Mouse (Mus musculus): ENCODE data around the gene Pbld1.

Pbld1 gene

DNA sequence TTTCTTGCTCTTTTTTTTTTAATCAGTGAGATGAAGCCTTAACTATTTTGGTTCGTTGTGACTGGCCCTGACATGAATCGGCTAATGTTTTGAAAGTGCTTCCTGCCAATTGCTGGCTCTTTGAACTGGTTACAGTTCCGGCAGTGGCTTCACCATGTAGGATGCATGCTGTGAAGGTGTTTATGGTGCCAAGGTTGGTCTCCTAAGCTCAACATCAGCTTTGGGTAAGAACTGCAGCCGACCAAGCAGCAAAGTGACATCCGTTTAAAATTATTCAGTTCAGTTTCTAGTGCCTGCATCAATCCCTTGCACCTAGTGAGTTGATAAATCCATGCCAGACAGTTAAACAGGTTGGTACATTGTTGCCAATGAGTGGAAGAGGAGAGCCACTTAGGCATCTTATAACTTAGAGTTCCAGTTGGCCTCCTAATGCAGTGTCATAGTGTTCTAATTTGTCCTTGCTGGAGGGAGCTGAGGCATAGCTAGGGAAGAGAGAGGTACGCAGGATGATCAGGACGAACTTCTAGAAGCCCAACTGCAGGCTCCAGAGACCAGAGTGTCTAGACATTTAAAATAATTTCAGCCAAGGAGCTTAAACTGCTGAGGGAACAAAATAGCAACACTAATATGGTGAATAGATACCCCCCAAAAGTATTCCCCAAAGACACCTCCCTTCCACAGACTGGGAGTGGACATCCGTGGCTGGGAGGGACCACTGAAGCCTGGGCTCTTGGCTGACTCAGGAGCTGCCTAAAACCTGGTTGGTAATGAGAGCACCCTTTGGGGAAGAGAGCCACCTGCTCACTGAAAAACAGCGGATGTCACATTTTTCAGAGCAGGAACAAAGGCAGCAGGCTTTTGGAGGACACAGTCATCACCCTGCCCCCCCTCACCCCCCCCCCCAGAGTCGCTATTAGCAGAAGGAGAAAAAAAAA lies 32.9 kb downstream of the Pbld1 start:
- DNase-seq (ENCODE audit: low spot score in 2 of 2) = no peak

DNA sequence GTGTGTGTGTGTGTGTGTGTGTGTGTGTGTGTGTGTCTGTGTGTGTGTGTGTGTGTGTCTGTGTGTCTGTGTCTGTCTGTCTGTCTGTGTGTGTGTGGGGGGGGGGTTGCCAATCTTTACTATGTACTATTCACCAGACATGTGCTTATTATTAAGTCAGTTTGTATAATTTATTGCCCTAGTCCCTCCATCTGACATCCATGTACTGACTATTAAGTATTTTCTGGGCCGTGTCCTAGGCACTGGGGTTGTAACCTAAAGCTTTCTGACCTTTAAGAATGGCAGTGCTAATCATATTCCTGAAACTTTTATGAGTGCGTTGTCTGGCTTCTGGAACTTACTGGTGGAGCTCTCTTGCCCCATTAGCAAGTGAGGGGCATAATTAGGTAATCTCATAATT lies 36.8 kb downstream of the Pbld1 start:
- DNase-seq (ENCODE audit: low spot score in 2 of 2) = no peak

DNA sequence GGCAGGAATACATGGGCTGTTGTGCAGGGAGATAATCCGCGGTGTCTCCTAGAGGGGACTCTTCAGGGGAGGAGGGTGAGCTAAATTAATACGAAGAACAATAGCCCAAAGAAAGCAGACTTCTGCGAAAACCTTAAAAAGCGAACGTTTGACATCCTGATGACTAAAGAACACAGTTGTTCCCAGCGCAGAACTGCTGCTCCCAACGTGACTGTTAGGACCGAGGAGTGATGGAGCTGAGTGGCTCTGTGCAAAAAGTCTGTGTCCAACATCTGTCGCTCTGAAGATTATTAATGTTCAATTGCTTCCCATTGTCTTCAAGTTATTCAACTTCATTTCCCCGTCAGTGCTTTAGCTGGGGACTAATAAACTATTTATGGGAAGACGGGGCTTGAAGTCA lies 38.2 kb downstream of the Pbld1 start:
- no peak for DNase-seq (ENCODE audit: low spot score in 2 of 2)

DNA sequence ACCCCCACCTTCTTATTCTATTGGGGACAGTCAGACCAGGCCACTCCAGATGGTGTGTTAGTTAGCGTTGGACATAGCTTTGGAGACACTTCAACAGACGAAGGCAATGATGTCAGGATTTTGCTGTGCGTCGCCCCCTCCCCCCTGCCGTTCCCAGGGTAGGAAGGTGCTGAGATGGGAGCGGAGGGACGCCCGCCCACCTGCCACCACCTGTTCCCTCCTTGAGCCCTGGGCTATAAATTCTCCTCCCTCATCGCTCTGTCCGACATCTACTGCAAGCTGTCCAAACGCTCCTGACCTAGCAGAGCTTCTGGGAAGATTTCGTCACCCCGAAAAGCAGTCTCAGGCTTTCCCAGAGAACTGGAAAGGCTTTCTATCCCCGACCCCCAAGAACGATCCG lies 39.6 kb downstream of the Pbld1 start, which contains the start of gene Atoh7:
TSS of gene Atoh7 (plus strand) at position 131 of the 400 bp plus-strand sequence.
- peak in 1 of 2 experiments; percentile 57 for DNase-seq (ENCODE audit: low spot score in 2 of 2)

DNA sequence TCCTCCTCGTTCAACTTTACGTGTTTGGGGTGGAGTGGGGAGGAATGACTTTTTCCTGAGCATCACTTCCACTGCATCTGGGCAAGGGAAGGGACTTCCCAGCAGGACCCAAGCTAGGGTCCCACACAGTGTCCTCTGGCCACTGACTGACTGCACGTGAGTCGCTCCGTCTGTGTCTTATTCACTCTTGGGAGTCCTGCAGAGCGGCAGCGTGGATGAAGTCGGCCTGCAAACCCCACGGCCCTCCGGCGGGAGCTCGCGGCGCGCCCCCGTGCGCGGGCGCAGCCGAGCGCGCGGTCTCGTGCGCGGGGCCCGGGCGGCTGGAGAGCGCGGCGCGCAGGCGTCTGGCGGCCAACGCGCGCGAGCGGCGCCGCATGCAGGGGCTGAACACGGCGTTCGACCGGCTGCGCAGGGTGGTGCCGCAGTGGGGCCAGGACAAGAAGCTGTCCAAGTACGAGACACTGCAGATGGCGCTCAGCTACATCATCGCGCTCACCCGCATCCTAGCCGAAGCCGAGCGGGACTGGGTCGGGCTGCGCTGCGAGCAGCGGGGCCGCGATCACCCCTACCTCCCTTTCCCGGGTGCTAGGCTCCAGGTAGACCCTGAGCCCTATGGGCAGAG lies 40.1 kb downstream of the Pbld1 start:
- DNase-seq (ENCODE audit: low spot score in 2 of 2) = peak in 1 of 2 experiments; percentile 55

DNA sequence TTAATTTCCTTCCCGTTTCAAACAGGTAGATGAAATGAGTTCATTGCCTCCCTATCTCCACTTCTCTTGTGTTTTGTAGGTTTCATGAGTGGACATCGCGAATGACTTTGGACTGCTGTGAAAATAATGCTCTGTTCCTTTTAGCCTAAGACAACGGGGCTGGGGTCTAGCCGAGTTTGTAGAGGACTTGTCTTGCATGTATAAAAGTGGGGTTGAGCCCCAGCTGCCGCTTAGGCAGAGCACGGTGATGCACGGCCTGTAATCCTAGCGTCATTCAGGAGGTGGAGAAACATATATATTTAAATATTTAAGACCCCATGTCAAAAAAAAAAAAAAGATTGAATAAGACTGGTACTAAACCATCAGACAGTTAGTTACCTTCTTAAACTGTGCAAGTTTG lies 40.7 kb downstream of the Pbld1 start:
- DNase-seq (ENCODE audit: low spot score in 2 of 2) = no peak

DNA sequence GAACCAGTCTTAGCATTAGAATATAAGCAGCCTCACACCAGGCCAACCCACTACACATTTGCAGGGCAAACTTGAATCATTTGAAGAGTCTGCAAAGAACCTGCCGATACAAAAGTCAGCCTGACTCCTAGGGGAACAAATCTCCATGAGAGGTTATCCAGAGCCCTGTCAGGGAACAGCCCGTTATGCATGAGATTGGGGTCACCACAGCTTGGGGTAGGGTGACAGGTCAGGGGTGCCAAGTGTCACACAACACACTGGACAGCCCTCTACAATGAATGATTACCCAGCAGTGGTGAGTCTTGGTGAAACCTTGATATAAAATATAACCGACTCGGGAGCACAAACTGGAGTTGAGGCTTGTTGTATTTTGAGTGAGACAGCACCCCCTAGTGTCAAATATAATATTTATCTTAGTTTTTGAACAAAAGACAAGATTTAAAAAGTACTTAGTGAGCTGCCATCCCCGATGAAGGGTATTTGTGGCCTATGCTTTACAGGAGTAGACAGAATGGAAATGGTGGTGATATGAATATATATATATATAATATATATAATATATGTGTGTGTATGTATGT lies 53.2 kb downstream of the Pbld1 start:
- no peak for DNase-seq (ENCODE audit: low spot score in 2 of 2)

DNA sequence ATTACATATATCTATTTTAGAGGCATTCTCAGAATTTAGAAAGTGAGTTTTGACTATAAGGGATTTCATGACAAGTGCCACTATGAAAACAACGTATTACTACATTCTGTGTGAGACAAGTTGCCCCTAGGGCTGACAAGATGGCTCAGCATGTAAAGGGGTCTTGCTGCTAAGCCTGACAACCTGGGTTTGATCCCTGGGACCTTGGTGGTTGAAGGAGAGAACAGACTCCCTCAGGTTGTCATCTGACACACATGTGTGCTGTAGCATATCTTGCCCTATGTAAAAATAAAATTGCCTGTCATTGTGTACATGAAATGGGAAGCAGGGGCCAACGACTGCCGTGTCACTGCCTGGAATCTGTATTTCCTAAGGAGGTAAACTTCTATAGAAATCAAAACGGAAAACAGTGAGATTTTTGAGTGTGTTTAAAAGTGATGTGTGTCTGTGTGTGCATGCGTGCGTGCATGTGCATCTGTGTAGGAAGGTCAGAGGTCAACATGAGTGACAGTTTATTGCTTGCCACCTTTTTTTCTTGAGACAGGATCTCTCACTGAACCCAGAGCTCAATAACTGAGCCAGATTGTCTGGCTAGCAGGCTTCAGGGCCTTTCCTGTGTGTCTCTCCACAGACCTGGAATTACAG lies 53.9 kb downstream of the Pbld1 start:
- DNase-seq (ENCODE audit: low spot score in 2 of 2) = no peak

DNA sequence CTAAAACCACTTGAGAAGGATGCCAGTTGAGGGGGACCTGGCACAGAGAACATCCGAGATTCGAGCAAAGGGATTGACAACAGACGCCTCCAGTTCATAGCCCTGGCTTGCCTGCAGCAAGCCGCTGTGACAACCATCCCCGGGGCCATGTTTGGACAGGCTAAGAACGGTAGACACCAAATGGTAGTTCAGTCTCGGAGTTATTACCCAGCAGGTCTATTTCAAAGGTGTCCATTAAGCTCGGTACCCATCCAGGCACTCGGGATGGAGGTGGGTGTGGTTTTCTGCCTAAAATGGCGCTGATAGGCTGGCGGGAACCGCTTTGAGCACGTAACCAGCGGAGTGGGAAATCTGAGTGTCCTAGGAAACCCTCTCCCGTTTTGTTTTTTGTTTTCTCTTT lies 55.9 kb downstream of the Pbld1 start:
- DNase-seq (ENCODE audit: low spot score in 2 of 2) = no peak

DNA sequence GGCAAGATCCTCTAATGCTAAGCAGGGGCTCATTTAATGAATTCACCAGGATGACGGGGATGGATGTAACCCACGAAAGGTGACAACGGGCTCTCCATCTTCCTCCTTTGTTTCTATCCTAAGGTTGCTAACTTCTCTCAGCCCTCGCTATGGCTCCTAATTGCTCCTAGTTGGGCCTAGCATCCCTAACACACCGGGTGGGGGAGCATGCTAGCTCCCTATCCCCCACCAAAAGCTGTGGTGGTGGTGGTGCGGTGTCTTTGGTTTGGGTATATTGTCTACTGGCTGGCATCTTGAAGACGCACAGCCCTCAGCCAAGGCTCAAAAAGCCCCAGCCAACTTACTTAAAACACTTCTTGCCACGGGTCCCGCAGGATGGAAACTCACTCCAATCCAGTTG lies 56.4 kb downstream of the Pbld1 start:
- DNase-seq (ENCODE audit: low spot score in 2 of 2) = no peak

DNA sequence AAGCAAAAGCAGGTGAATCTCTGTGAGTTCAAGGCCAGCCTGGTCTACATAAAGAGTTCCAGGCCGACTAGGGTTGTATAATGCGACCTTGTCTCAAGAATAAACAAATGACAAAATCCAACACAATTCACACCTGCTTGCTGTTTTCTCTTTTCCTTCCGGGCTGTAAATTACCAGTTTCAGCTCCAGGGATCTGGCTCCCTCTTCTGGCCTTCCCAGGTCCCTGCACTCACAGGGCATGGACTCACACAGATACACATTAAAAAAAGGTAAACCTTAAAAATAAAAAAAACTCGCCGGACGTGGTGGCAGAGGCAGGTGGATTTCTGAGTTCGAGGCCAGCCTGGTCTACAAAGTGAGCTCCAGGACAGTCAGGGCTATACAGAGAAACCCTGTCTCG lies 57.6 kb downstream of the Pbld1 start:
- no peak for DNase-seq (ENCODE audit: low spot score in 2 of 2)

DNA sequence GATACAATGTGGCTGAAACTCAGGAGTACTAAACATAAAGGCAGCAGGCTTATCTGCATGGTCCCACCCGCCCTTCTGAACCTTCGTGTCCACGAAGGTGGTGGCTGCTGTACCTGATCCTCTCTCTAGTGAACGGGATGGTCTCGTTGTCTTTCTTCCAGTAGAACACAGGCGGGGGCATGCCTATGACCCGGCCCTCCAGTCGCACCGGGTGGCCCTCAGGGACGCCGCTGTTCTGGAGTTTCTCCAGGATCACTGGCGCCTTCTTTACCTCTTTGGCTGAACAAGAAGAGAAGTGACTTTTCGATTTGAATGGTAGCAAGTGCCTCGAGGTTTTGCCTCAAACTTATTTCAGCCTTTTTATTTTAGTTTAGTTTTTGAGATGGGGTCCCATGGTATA lies 60.0 kb downstream of the Pbld1 start:
- DNase-seq (ENCODE audit: low spot score in 2 of 2) = no peak

DNA sequence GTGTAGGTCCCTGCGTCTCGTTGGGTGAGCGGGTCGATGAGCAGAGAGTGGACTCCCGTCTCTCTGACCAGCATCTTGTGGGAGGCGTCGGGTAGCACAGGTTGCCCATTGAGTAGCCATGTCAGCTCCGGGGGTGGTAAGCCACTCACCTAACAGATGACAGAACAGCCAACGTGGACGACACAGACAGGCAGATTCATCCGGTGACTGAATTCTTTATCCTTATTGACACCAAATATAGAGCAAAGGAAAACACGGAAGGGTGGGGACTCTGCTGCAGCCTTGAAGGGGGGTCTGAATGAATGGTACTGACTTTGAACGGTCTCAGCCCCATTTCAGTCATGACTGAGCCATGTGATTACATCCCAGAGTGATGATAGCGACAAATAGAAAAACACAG lies 62.0 kb downstream of the Pbld1 start:
- no peak for DNase-seq (ENCODE audit: low spot score in 2 of 2)

DNA sequence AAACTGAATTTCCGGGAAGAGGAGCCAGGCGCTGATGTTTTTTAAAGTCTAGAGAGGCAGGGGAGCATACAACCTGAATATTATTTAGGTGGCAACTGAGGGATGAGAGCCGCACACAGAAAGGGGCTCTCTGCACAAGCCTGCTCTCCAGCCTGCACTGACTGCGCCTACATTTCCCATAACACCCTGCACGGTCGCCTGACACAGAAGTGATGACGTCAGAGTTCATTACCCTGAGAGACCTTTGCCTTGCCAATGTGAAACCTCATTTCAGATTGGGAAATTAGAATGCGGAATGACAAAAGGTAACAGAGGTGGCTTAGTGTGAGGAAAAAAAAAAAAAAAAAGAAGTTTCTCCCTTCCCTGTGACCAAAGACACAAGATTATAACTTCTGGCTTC lies 62.6 kb downstream of the Pbld1 start:
- peak in 1 of 2 experiments; percentile 34 for DNase-seq (ENCODE audit: low spot score in 2 of 2)

DNA sequence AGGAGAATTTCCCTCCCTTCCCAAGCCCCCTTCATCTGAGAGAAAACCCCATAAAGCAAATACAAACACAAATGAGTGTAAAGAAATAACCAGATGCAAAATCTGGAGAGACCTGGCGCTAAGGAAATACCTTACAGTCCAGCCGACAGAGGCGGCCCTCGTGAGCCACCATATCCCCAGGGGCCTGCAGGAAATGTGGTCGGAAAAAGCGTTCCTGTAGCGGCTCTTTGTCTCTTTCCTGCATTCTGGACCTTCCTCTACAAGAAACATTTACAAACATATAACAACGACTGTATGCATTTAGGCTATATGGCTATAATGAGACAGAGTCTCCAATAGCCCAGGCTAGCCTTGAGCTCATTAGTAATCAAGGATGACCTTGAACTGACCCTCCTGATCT lies 63.2 kb downstream of the Pbld1 start:
- DNase-seq (ENCODE audit: low spot score in 2 of 2) = no peak

DNA sequence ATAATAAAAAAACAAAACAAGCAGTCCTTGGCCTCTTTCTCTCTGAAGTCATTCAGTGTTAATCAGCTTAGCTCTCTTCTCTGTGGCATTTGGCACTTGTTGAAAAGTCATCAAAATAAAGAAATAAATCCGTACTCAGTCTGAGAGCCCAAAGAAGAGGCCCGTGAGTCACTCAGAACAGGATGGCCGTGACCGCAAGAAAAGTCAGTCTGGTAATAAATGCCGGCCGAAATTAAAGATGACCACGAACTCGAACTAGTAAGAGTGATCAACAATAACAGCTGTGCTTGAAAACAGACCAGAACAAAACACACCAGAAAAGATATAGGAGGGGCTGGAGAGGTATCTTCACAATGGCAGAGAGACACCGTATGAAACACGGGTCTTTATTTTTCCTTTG lies 64.1 kb downstream of the Pbld1 start:
- no peak for DNase-seq (ENCODE audit: low spot score in 2 of 2)

DNA sequence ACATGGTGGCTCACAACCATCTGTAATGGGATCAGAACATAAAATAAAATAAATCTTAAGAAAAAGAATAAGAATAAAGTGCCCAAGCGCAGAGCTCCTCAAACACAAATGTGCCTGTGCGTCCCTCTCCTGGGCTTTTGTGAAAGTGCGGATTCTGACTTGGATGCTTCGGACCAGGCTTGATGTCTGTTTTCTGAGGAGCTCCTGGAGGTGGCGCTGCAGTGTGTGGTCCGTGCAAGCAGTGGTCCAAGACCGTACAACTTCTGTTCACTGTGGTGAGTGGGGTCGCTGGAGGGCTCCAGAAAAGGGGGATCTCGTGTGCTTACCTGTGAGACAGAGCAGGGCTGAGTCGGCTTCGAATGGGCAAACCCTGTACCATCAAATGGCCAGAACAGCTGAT lies 65.4 kb downstream of the Pbld1 start:
- no peak for DNase-seq (ENCODE audit: low spot score in 2 of 2)

DNA sequence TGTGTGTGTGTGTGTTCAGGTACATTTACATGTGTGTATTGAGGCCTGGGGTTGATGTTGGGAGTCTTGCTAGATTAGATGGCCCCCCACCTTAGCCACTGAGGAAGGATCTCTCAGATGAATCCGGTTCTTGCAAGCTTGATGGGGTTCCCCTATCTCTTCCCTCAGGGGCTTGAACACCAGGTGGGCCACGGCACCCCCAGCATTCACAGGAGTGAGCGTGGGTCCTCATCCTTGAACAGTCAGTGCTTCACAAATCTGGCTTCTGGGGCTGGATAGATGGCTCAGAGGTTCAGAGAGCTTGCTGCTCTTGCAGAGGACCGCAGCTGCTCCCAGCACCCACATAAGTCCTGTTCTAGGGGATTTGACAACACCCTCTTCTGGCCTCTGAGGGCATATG lies 66.2 kb downstream of the Pbld1 start:
- no peak for DNase-seq (ENCODE audit: low spot score in 2 of 2)

DNA sequence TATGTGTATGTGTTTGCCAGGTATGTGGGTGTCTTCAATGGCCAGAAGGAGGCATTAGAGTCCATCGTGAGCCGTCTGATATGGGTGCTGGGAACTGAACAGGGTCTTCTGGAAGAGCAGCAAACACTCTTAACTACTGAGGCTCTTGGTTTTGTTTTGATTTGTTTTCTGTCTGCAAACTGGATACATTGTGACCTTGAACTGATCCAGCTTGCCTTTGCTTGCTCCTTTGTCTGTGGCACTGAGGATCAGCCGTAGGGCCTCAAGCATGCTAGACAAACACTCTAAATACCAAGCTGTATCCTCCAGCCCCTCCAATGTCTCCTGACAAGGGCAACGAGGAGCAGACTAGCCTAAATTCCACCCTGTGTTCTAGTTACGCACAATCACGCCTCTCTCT lies 67.2 kb downstream of the Pbld1 start:
- DNase-seq (ENCODE audit: low spot score in 2 of 2) = no peak
